Mouse (Mus musculus) hindbrain, embryonic 15.5 days (tissue): ENCODE results near the gene Jarid2. TPM values are rescaled to one million over a fixed set of nuclear protein-coding genes. Genes with fewer than 3 reads are reported as not detected.

ENCODE experiments used
- ATAC-seq: fragments of 200-750 bp; cut with Nextera tagmentation; 2 replicates; pipeline ENCODE4 v1.8.0; 2017; ENCODE audit warnings: low read depth, moderate number of reproducible peaks, moderate TSS enrichment; ENCODE audit not compliant: low FRiP score
- H3K27ac ChIP-seq: fragments of 300-500 bp; sonication (generic); replicated peaks from 2 replicates; pipeline ENCODE4 v1.5.1; 2015; ENCODE audit warnings: mild to moderate bottlenecking, inconsistent platforms
- H3K27me3 ChIP-seq: fragments of 300-500 bp; sonication (generic); 2 replicates; pipeline ENCODE4 v1.6.1; 2015; ENCODE audit warnings: control low read depth, inconsistent platforms
- H3K36me3 ChIP-seq: fragments of 300-500 bp; sonication (generic); 2 replicates; pipeline ENCODE4 v1.6.1; 2015; ENCODE audit warnings: control low read depth, inconsistent platforms
- H3K4me1 ChIP-seq: fragments of 300-500 bp; sonication (generic); replicated peaks from 2 replicates; pipeline ENCODE4 v1.6.1; 2015; ENCODE audit warnings: control low read depth, inconsistent platforms
- H3K4me2 ChIP-seq: fragments of 300-500 bp; sonication (generic); 2 replicates; pipeline ENCODE4 v1.6.1; 2015; ENCODE audit warnings: moderate library complexity, mild to moderate bottlenecking, inconsistent platforms
- H3K4me3 ChIP-seq: fragments of 300-500 bp; sonication (generic); 2 replicates; pipeline ENCODE4 v1.5.1; 2015; ENCODE audit warnings: mild to moderate bottlenecking, inconsistent platforms
- H3K9ac ChIP-seq: fragments of 300-500 bp; sonication (generic); 2 replicates; pipeline ENCODE4 v1.6.1; 2015; ENCODE audit warnings: inconsistent platforms
- H3K9me3 ChIP-seq: fragments of 300-500 bp; sonication (generic); 2 replicates; pipeline ENCODE4 v1.6.1; 2016; ENCODE audit warnings: control low read depth, inconsistent platforms
- WGBS: fragments of 180-500 bp; shearing (Covaris S2); methylation state at CpG from one replicate; pipeline ENCODE4 v1.1.7; 2015; 5-methylcytosine and 5-hydroxymethylcytosine counted together
- polyA plus RNA-seq: library from polyadenylated mRNA; unstranded; fragments of >200 nt; fragmentation: Nextera tagmentation; extraction: Ambion mirVana; gene quantifications from 2 replicates; pipeline ENCODE4 v1.2.1, GENCODE M21; 2015

The Jarid2 gene
- polyA plus RNA-seq, 1 experiment from 2014 or later = 38.3 TPM

DNA sequence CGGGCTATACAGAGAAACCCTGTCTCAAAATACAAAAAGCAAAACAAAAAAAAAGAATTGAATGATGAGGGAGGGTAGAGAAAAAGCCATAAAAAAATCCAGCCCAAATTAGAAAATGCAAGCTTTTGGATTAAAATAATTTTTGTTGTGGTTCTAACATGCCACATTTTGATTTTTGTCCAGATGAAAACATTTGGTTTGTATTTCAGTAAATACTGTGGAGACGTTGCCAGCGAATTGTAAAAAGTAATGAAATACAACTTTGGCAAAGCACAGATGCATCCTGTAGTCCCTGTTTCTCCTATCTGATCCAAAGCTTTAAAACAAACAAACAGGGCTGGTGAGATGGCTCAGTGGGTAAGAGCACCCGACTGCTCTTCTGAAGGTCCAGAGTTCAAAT is 151.7 kb downstream of the Jarid2 start:
- H3K4me2 ChIP-seq = no peak overlapping the region
- H3K36me3 ChIP-seq = 0 out of 2 replicates have a peak, but pooled peaks cover 2% of the 10 kb centered on the region
- peaks cover 31% of the 10 kb centered on the region for H3K4me1 ChIP-seq
- WGBS = 85% methylated on average over 4 of the region's 4 CpGs
- no peak overlapping the region for H3K9ac ChIP-seq
- no peak for ATAC-seq
- H3K9me3 ChIP-seq = no peaks in the 10 kb centered on the region
- H3K27me3 ChIP-seq = no peaks in the 10 kb centered on the region
- H3K4me3 ChIP-seq = no peak overlapping the region
- H3K27ac ChIP-seq = no peak overlapping the region

DNA sequence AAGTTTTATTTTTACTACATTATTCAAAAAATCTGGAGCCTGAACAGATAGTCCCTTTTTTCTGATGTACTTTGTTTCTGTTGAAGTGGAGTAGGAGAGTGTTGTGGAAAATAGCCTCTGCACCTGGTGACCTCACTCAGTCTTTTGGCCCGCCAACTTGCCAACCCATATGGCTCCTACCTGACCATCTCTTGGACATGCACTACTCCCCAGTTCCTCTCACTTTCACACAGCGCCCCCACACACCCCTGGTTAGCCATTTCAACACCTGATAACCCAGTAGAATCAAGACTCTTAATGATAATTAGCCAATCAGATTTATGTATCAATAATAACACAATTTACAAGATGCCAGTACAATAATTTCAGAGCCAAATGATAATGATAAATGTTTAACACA is 156.9 kb downstream of the Jarid2 start:
- H3K9me3 ChIP-seq = no peaks in the 10 kb centered on the region
- H3K9ac ChIP-seq = no peak overlapping the region
- H3K4me2 ChIP-seq = no peak overlapping the region
- peaks cover 12% of the 10 kb centered on the region for H3K4me1 ChIP-seq
- 91% methylated on average over 2 of the region's 2 CpGs for WGBS
- no peaks in the 10 kb centered on the region for H3K27me3 ChIP-seq
- H3K4me3 ChIP-seq = no peak overlapping the region
- no peak for ATAC-seq
- H3K36me3 ChIP-seq = 0 out of 2 replicates have a peak, but pooled peaks cover 6% of the 10 kb centered on the region
- no peak overlapping the region for H3K27ac ChIP-seq

DNA sequence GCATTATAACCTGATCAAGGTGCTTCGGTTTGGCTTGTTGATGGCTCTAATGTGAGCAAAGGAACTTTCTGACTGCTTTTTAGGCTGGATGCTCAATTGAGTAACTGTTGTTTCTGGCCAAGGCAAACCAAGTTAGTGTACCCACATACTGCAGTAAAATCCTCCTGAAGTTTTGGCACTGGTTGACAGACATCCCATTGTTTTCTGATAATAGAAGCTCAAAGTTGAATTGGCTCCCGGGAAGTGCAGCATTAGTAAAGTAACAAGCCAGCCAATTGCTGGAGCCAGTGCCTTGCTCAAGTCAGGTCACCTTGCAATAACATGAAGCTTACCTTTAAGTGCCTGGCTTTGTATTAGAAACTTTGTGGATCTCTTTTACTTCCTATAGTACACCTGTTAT is 161.3 kb downstream of the Jarid2 start:
- no peak for ATAC-seq
- Histone ChIP-seq H3K4me1 (peaks cover 17% of the 10 kb centered on the region), H3K27ac (no peak overlapping the region), H3K4me2 (no peak overlapping the region), H3K9me3 (no peaks in the 10 kb centered on the region), H3K27me3 (no peaks in the 10 kb centered on the region), H3K36me3 (0 out of 2 replicates have a peak, but pooled peaks cover 4% of the 10 kb centered on the region), H3K9ac (no peak overlapping the region), H3K4me3 (no peak overlapping the region)
- WGBS = 48% methylated on average over 2 of the region's 2 CpGs

- no peak for ATAC-seq
These were observed 162.8 kb downstream of the Jarid2 start for GRCm38 (mm10) chr13:44891813-44892730.

DNA sequence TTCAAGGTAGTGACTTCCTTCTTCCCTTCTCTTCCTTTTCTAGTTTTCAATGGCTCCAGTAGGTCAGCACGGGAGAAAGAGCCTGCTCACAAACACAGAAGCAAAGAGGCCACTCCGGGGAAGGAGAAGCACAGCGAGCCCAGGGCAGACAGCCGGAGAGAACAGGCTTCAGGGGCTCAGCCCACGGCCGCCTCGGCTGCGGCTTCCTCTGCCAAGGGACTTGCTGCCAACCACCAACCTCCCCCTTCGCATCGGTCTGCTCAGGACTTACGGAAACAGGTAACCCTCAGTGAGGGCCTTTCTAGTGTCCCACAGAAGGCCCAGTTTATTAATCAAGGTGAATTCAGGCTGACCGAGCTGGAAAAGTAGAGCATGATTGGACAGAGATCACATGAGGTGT is 166.9 kb downstream of the Jarid2 start:
- 93% methylated on average over 12 of the region's 12 CpGs for WGBS
- no peak overlapping the region for H3K4me2 ChIP-seq
- H3K9me3 ChIP-seq = no peaks in the 10 kb centered on the region
- no peak overlapping the region for H3K9ac ChIP-seq
- ATAC-seq = no peak
- peaks cover 20% of the 10 kb centered on the region for H3K36me3 ChIP-seq
- H3K27me3 ChIP-seq = no peaks in the 10 kb centered on the region
- 0 out of 2 replicates have a peak, but pooled peaks cover 9% of the 10 kb centered on the region for H3K4me1 ChIP-seq
- H3K4me3 ChIP-seq = no peak overlapping the region
- no peak overlapping the region for H3K27ac ChIP-seq

More at GRCm38 (mm10) chr13:44891813-44892730, 162.8 kb downstream of the Jarid2 start:
- 45% methylated on average over 5 of the region's 5 CpGs for whole genome bisulfite sequencing
- Histone ChIP-seq H3K27me3 (no peaks in the 10 kb centered on the region), H3K4me2 (no peak overlapping the region), H3K4me1 (peaks cover 17% of the 10 kb centered on the region), H3K9me3 (no peaks in the 10 kb centered on the region), H3K27ac (no peak overlapping the region), H3K36me3 (peaks cover 8% of the 10 kb centered on the region), H3K9ac (no peak overlapping the region), H3K4me3 (no peak overlapping the region)

DNA sequence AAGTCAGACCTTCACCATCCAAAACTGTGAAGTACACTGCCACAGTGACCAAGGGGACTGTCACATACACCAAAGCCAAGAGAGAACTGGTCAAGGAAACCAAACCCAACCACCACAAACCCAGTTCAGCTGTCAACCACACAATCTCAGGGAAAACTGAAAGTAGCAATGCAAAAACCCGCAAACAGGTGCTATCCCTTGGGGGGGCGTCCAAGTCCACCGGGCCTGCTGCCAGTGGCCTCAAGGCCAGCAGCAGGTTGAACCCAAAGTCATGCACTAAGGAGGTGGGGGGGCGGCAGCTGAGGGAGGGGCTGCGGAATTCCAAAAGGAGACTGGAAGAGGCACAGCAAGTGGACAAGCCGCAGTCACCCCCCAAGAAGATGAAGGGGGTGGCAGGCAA is 173.0 kb downstream of the Jarid2 start:
- H3K4me3 ChIP-seq = no peak overlapping the region
- 96% methylated on average over 6 of the region's 6 CpGs for WGBS
- peaks cover 35% of the 10 kb centered on the region for H3K36me3 ChIP-seq
- no peaks in the 10 kb centered on the region for H3K27me3 ChIP-seq
- no peaks in the 10 kb centered on the region for H3K9me3 ChIP-seq
- ATAC-seq = no peak
- no peak overlapping the region for H3K9ac ChIP-seq
- no peak overlapping the region for H3K27ac ChIP-seq
- H3K4me2 ChIP-seq = no peak overlapping the region
- H3K4me1 ChIP-seq = peaks cover 11% of the 10 kb centered on the region

GRCm38 (mm10) chr13:44903416-44903815 is 174.1 kb downstream of the Jarid2 start:
- Histone ChIP-seq H3K9ac (no peak overlapping the region), H3K4me1 (peaks cover 15% of the 10 kb centered on the region), H3K4me3 (no peak overlapping the region), H3K27ac (no peak overlapping the region), H3K4me2 (no peak overlapping the region), H3K27me3 (no peaks in the 10 kb centered on the region), H3K9me3 (no peaks in the 10 kb centered on the region), H3K36me3 (peaks cover 26% of the 10 kb centered on the region)
- no peak for ATAC-seq

DNA sequence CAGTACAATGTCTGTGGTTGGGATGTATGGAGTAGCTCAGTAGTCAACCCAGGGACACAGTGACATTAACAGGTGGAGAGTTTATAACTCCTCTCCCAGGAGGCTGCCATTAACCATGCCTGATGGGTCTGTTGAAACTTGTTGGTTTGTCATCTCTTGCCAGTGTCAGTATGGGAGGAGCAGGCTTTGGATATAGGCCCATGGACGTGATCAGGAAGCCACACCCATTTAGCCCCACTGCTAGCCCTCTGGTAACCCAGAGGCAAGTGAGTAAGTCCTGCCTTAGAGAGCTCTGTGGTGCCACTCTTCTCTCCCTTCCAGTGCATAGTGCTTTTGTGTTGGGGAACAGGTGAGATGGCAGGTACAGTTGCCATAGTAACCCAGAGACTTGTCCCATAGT is 175.0 kb downstream of the Jarid2 start:
- WGBS = 72% methylated on average over 1 of the region's 1 CpGs
- H3K36me3 ChIP-seq = peaks cover 31% of the 10 kb centered on the region
- no peak overlapping the region for H3K9ac ChIP-seq
- ATAC-seq = no peak
- no peak overlapping the region for H3K4me2 ChIP-seq
- H3K4me3 ChIP-seq = no peak overlapping the region
- no peak overlapping the region for H3K27ac ChIP-seq
- no peaks in the 10 kb centered on the region for H3K27me3 ChIP-seq
- peaks cover 21% of the 10 kb centered on the region for H3K4me1 ChIP-seq
- no peaks in the 10 kb centered on the region for H3K9me3 ChIP-seq

- peaks cover 41% of the 10 kb centered on the region for H3K36me3 ChIP-seq
- WGBS = 88% methylated on average over 11 of the region's 11 CpGs
- no peak overlapping the region for H3K27ac ChIP-seq
- H3K4me2 ChIP-seq = no peak overlapping the region
- no peaks in the 10 kb centered on the region for H3K27me3 ChIP-seq
- no peak overlapping the region for H3K9ac ChIP-seq
- no peaks in the 10 kb centered on the region for H3K9me3 ChIP-seq
- H3K4me3 ChIP-seq = no peak overlapping the region
- no peak for ATAC-seq
- peaks cover 21% of the 10 kb centered on the region for H3K4me1 ChIP-seq
These were observed 176.9 kb downstream of the Jarid2 start for GRCm38 (mm10) chr13:44906141-44906540.

DNA sequence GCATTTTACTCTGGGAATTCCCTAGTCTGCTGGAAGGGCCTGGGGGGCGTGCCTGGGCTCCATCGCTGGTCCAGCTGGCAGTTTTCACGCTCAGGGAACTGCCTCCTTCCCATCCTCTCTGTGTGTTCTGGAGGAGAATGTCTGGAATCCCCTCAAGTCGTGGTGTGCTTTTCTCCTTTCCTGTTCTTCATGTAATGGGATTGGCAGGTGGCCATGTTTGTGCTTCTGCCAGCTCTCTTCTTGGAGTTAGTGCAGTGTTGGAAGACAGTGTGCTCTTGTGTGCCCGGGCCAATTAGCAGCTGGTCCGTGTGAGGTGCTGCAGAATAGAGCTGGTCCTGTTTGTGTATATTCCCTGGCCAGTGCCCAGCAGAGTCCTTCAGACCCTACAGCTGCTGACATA is 178.4 kb downstream of the Jarid2 start:
- Histone ChIP-seq H3K4me1 (peaks cover 24% of the 10 kb centered on the region), H3K4me3 (no peak overlapping the region), H3K4me2 (no peak overlapping the region), H3K27ac (peak overlapping the region; percentile 44), H3K9me3 (no peaks in the 10 kb centered on the region), H3K27me3 (no peaks in the 10 kb centered on the region), H3K36me3 (peaks cover 40% of the 10 kb centered on the region), H3K9ac (no peak overlapping the region)
- ATAC-seq = peak; percentile 93
- WGBS = 36% methylated on average over 6 of the region's 6 CpGs

DNA sequence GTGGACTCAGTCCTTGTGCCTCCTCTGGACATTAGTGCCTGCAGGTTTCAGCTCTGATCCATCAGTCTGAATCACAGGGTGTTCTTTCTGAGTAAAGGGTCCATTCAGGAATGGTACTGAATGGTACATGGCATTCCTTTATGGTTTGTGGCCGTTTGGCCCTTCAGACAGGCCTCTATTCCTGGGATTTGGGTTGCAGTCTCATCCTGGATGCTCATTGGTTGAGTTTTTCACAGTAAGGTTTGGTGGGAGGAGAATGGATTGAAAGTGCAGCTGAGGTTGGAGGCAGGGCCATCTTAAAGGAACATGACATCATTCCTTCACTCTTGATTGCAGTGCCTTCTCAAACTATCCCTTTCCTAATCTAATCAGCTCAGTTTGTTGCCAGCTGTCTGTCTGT is 179.5 kb downstream of the Jarid2 start:
- Histone ChIP-seq H3K27me3 (no peaks in the 10 kb centered on the region), H3K9ac (no peak overlapping the region), H3K36me3 (peaks cover 39% of the 10 kb centered on the region), H3K9me3 (no peaks in the 10 kb centered on the region), H3K27ac (peak overlapping the region; percentile 18; the same call in 1 of the 2 replicates), H3K4me3 (no peak overlapping the region), H3K4me2 (no peak overlapping the region), H3K4me1 (peaks cover 33% of the 10 kb centered on the region)
- no peak for ATAC-seq
- WGBS = 15% methylated on average over 1 of the region's 1 CpGs

- 53% methylated on average over 2 of the region's 2 CpGs for WGBS
- no peaks in the 10 kb centered on the region for H3K27me3 ChIP-seq
- H3K9me3 ChIP-seq = no peaks in the 10 kb centered on the region
- peaks cover 68% of the 10 kb centered on the region for H3K36me3 ChIP-seq
- H3K4me2 ChIP-seq = no peak overlapping the region
- H3K4me3 ChIP-seq = no peak overlapping the region
- peak; percentile 63 for ATAC-seq
- no peak overlapping the region for H3K9ac ChIP-seq
- H3K27ac ChIP-seq = peak overlapping the region; percentile 43
- peaks cover 23% of the 10 kb centered on the region for H3K4me1 ChIP-seq
These were observed 183.6 kb downstream of the Jarid2 start for GRCm38 (mm10) chr13:44912851-44913250.
